Mouse (Mus musculus): ENCODE measurements at regions not wholly inside any gene's neighbourhood (a gene's known extent, or its start where the extent isn't known, plus 50 kb on each side); places are given as distances from the start of the nearest gene placed in this dataset.

DNA sequence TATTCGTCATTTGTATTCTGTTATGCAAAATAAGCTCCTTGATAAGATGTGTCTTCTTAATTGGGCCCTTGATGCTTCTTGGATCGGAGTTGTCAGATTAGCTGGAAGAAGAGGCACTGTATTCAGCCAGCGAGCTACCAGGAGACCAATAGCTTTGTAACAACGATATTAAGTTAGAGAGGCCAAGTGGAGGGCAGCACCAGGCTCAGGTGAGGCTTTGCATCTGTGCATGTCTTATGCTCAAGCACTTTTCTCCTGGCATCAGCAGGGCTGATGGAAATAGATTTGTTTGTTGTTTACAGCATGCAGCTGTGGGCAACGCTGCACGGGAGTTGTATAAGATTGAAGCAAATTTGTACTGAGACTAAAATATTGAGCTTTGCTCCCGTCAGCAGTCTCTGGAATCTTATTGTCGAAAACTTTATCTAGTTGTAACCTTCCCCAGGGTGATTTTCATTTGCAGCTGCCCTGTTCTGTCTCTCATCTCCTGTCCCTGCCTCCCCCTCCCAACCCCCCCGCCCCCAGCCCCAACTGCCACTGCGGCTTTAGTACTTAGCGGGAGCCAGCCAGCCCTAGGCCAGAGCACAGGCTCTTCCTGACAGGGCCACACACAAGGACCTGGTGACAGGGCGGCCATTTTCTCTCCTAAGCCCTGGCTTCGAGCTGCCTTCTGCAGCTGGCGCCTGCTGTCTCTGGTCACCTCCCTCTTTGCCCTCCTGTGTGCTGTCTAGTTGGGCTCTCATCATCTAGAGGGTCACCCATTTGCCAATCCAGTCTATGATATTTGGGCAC lies 247.3 kb downstream of the Tshz3 start:
- DNase-seq = no peak

- DNase-seq = no peak
These were observed 251.6 kb downstream of the Tshz3 start for GRCm38 (mm10) chr7:36949511-36949910.

DNA sequence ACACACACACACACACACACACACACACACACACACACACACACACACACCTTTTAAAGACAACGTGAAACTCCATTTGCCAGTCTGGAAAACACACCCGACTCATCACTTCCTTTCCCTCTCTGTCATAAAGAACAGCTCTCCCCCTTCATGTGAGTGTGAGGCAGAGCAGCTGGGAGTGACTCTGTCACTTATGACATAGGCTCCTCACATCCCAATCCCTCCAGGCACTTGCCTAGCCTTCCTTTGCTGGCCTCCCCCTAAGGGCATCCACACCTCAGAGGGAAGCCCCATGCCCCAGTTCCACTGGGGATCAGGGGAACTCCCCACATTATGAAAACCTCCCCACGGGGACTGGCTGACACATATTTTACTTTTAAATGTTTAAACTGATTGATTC lies 257.5 kb downstream of the Tshz3 start:
- no peak for DNase-seq

GRCm38 (mm10) chr7:36958255-36958654 lies 260.3 kb downstream of the Tshz3 start:
- DNase-seq = no peak

GRCm38 (mm10) chr7:36971772-36972171 lies 273.9 kb downstream of the Tshz3 start:
- DNase-seq = no peak

DNA sequence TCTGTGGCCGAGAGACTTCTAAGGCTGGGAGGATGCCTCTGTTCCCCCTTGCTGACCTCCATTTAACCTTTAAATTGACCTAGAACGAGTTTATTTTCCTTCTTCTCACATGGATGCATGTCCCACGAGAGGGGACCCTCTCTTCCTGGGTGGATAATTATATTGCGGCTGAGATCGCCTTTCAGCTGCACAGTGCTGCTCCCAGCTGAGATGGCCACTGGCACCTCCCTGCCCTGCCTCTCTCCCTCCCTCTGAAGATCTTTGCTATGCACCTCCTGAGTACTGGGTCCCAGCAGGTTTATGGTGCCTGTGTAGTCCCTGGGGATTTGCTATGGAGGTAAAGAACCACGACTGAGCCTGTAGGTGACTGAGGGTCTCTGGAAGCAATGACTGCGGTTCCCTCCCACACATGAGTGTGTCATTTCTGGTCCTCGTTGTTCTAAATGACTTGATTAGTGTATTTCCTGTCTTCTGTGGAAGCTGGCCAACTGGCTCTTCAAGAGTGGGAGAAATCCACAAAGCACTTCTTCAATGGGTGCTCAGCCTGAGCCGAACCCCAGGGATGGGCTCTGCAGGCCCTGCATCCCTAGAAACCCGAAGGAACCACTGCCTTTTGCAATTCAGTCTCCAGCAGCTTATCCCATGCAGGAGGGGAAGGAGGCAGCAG lies 275.9 kb downstream of the Tshz3 start:
- DNase-seq = no peak

GRCm38 (mm10) chr7:36974573-36974972 lies 276.7 kb downstream of the Tshz3 start:
- DNase-seq = no peak

GRCm38 (mm10) chr7:36975475-36975874 lies 277.6 kb downstream of the Tshz3 start:
- no peak for DNase-seq

DNA sequence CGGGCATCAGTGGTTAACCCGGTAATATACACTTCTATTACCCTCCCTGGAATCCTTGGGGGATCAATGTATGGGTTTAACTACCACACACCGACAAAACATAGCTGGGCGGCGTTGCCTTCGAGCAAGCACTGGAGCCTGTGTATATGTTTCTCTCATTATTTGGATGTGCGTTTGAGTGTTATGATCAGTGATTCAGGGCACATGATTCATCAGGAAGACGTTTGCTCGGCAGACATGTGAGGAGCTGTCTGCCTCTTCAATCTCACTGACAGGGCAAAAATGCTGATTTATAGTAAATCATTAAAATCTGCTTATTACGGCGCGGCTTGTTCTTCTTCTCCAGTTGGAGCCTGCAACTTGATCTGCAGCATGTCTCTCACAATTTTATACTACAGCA lies 279.9 kb downstream of the Tshz3 start:
- DNase-seq = no peak

DNA sequence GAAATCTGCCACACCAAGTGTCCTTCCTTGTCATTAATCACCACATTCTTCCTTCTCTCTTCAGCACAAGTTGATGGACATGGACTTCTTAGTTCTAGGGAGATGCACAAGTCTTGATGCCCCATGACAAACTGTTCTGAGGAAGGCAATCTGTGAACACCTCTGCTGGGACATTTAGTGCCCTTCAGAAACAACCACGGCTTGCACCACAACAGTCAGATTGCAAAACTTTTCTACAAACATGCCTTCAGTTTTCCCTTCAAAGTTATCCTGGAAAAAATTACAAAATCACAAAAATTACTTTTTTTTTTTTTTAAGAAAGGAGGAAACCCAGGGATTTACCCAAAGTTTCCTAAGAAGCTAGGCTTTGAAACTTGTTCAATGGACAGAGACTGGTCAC lies 291.5 kb downstream of the Tshz3 start:
- no peak for DNase-seq

GRCm38 (mm10) chr7:37004601-37005000 lies 306.7 kb downstream of the Tshz3 start:
- no peak for DNase-seq

- no peak for DNase-seq
These were observed 307.8 kb downstream of the Tshz3 start for GRCm38 (mm10) chr7:37005701-37006100.

- DNase-seq = no peak
These were observed 309.0 kb downstream of the Tshz3 start for GRCm38 (mm10) chr7:37006921-37007320.

DNA sequence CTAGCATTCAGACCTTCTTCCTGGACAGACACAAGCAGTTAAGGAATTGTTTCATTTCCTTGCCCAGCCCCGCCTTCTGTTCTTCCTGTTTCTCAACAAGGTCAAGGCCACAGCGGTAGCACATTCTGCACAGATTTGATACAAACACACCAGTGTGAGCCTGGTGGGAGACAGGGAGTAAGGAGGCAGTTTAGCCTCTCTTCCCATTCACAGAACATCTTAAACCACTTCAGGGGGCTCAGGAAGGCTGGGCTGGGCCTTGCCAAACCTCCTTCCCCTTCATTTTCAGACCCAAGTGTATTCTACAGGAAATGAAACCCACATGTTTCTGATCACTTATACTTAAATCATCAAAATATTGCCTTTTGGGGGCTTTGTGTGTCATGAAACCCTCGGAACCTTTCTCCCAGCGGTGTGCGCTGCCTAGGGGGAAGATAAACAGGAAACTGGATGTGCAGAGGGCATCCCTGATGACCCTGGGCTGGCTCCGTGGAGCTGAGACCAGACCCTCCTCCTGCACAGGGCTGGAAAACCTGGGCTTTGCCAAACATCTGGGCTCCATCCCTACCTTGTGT lies 313.3 kb downstream of the Tshz3 start:
- no peak for DNase-seq

GRCm38 (mm10) chr7:37020078-37020477 lies 322.2 kb downstream of the Tshz3 start:
- no peak for DNase-seq

DNA sequence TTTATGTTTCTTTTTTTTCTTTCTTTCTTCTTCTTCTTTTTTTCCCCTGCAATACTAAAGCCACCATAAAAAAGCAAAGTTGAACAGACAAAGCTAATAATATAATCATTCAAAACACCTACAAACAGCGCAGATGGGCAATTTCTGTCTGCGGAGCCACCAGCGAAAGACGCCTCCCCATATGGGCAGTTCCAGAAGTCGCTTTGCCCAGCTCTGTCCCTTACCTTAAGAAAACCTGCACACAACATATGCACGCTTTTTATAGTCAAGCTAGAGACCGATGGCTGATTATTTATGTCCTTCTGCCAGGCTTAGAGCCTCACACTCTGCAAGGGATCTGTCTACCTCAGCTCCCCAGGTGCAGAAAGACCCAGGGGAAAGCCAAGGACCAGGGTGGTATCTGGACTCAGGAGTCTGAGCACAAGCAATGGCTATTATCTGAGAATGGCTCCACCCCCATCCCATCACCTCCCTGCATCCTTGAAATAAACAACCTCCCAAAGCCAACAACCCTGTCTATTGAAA lies 326.6 kb downstream of the Tshz3 start:
- DNase-seq = no peak

GRCm38 (mm10) chr7:37064582-37065458 lies 366.9 kb downstream of the Tshz3 start:
- DNase-seq = no peak

GRCm38 (mm10) chr7:37077698-37078097 lies 379.8 kb downstream of the Tshz3 start:
- no peak for DNase-seq

GRCm38 (mm10) chr7:37078140-37078539 lies 380.2 kb downstream of the Tshz3 start:
- DNase-seq = no peak

DNA sequence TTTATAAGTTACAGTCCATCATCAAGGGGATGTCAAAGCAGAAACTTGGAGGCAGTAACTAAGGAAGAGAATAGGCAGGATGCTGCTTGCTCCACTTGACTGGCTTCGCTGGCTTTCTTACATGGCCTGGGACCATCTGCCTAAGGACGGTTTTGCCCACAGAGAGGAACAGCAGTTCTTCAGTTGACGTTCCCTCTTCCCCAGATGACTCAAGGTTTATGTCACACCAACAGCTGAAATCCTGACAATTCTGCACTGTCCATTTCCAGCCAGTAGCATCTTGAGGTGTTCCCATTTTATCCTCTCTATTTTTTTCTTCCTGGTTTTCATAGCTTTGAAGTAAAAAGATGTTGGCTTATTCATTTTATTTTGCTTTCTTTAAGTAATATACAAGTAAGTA lies 391.8 kb downstream of the Tshz3 start:
- no peak for DNase-seq

DNA sequence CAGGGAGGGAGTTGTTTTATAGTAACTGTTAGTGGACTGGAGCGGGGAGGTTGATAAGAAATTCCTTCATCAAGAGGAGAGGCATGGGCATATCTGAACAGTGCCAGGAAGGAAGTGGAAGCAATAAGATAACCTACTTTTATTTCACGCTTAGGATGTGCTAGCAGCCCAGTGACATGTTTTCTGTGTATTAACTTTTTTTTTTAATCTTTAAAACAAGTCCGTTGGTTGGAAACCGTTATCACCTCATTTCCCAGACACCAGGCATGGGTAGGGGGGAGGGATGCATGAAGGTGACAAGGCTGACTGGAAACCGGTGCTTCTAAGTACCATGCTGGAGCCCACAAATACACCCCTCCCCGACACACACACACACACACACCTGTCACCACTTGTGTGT lies 394.7 kb downstream of the Tshz3 start:
- no peak for DNase-seq

DNA sequence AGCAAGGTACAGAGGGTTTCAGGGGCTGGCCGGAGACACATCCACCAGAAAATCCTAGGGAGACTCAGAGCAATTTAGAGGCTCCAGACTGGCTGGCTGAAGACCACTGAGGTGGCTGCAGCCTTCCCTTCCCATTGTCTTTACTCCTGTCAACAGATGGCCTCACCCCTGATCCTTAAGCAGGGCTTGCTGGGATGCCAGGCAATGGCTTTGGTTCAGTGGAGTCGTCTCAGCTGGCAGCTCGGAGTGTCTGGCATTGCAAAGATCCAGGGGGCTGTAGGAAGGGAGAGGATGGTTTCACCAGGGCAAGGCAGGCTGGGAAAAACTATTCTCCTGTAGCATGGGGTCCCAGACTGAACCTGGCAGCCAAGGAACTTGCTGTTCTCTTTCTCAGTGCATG lies 395.8 kb downstream of the Tshz3 start:
- DNase-seq = no peak

- DNase-seq = no peak
These were observed 397.9 kb downstream of the Tshz3 start for GRCm38 (mm10) chr7:37095839-37096238.

Measured in cerebellum, adult 8-10 months (tissue).